ENCODE assay signal across 14 mouse cellular contexts in genomic region chr10:13115030-13115429, GRCm38 (mm10). TPM values are rescaled to one million over a fixed set of nuclear protein-coding genes. Genes with fewer than 3 reads are reported as not detected.
DNase-seq lines count a peak whose midpoint lies in the region; ATAC-seq and TF ChIP-seq lines count a peak whose summit lies in the region.
"Had no signal": no experiment of that assay in that cellular context is flagged by ENCODE, and none has a peak within 500 bp of the region (broad histone marks: within the 10 kb centered on the region; RNA-seq: fewer than 3 reads in every experiment).

No protein-coding gene starts in this region.

- no peak overlapping the region for H3K9ac ChIP-seq in limb, embryonic 11.5 days (ENCODE audit: low read length)
- no peak overlapping the region for H3K9ac ChIP-seq in forebrain, embryonic 12.5 days
- no peak overlapping the region for H3K9ac ChIP-seq in hindbrain, postnatal 0 days (replicated peaks; ENCODE audit: low read length)
- no peak overlapping the region for H3K9ac ChIP-seq in neural tube, embryonic 14.5 days (replicated peaks; ENCODE audit: low read depth, low read length)

- H3K4me1 ChIP-seq in limb, embryonic 11.5 days (ENCODE audit: control insufficient read depth, insufficient read depth, low read length) = peaks cover 4% of the 10 kb centered on the region
- H3K4me1 ChIP-seq in limb, embryonic 10.5 days = peaks cover 38% of the 10 kb centered on the region
- H3K4me1 ChIP-seq in forebrain, embryonic 12.5 days = peaks cover 84% of the 10 kb centered on the region
- H3K4me1 ChIP-seq in hindbrain, postnatal 0 days (ENCODE audit: insufficient read depth, low read length) = 0 out of 2 replicates have a peak, but pooled peaks cover 4% of the 10 kb centered on the region
- H3K4me1 ChIP-seq in neural tube, embryonic 14.5 days (ENCODE audit: control insufficient read depth, insufficient read depth, low read length) = no peaks in the 10 kb centered on the region; the same call in 1 of the 2 replicates

- no peak overlapping the region for H3K4me2 ChIP-seq in limb, embryonic 11.5 days (ENCODE audit: low read depth, severe bottlenecking)
- H3K4me2 ChIP-seq in forebrain, embryonic 12.5 days = peak overlapping the region; percentile 19; the same call in 1 of the 2 replicates
- no peak overlapping the region for H3K4me2 ChIP-seq in hindbrain, postnatal 0 days (ENCODE audit: low read depth, low read length)
- H3K4me2 ChIP-seq in neural tube, embryonic 14.5 days (ENCODE audit: low read depth, low read length) = no peak overlapping the region

- ATAC-seq in limb, embryonic 11.5 days (ENCODE audit: insufficient number of reproducible peaks, low FRiP score, low TSS enrichment, low read depth) = no peak
- ATAC-seq in forebrain, embryonic 12.5 days (ENCODE audit: low FRiP score) = peak; percentile 53
- ATAC-seq in hindbrain, postnatal 0 days = peak; percentile 45; the same call in 1 of the 2 replicates
- ATAC-seq in neural tube, embryonic 14.5 days (ENCODE audit: low read depth) = peak; percentile 54; the same call in 1 of the 2 replicates
- no peak for ATAC-seq in megakaryocyte-erythroid progenitor cell, adult 5-6 weeks (replicated peaks; ENCODE audit: low FRiP score, low TSS enrichment, poor library complexity, severe bottlenecking)
- ATAC-seq: intestine, postnatal 0 days; Patski had no signal

- no peaks in the 10 kb centered on the region for H3K36me3 ChIP-seq in limb, embryonic 11.5 days (ENCODE audit: control insufficient read depth, insufficient read depth, low read length)
- H3K36me3 ChIP-seq in limb, embryonic 10.5 days = no peaks in the 10 kb centered on the region
- H3K36me3 ChIP-seq in forebrain, embryonic 12.5 days (replicated peaks) = no peaks in the 10 kb centered on the region; the same call in 1 of the 2 replicates
- no peaks in the 10 kb centered on the region for H3K36me3 ChIP-seq in hindbrain, postnatal 0 days (ENCODE audit: insufficient read depth, low read length)
- no peaks in the 10 kb centered on the region for H3K36me3 ChIP-seq in neural tube, embryonic 14.5 days (ENCODE audit: control insufficient read depth, insufficient read depth, low read length)

- H3K27me3 ChIP-seq in limb, embryonic 11.5 days (ENCODE audit: control insufficient read depth, insufficient read depth, low read length) = no peaks in the 10 kb centered on the region
- H3K27me3 ChIP-seq in limb, embryonic 10.5 days (ENCODE audit: low read depth, poor library complexity, severe bottlenecking) = no peaks in the 10 kb centered on the region
- no peaks in the 10 kb centered on the region for H3K27me3 ChIP-seq in forebrain, embryonic 12.5 days
- no peaks in the 10 kb centered on the region for H3K27me3 ChIP-seq in hindbrain, postnatal 0 days (ENCODE audit: insufficient read depth, low read length)
- H3K27me3 ChIP-seq in neural tube, embryonic 14.5 days (ENCODE audit: control insufficient read depth, insufficient read depth, low read length) = no peaks in the 10 kb centered on the region
- H3K27me3 ChIP-seq: CH12.LX, Patski had no signal

- H3K4me3 ChIP-seq in limb, embryonic 11.5 days (ENCODE audit: low read depth, low read length) = no peak overlapping the region
- H3K4me3 ChIP-seq in limb, embryonic 10.5 days = no peak overlapping the region
- no peak overlapping the region for H3K4me3 ChIP-seq in forebrain, embryonic 12.5 days (replicated peaks)
- H3K4me3 ChIP-seq in hindbrain, postnatal 0 days (ENCODE audit: low read length) = no peak overlapping the region
- H3K4me3 ChIP-seq in neural tube, embryonic 14.5 days (ENCODE audit: low read depth, low read length) = no peak overlapping the region
- H3K4me3 ChIP-seq: myocyte had no signal

- H3K9me3 ChIP-seq in limb, embryonic 11.5 days (ENCODE audit: control insufficient read depth, low read length) = no peaks in the 10 kb centered on the region
- H3K9me3 ChIP-seq in limb, embryonic 10.5 days (replicated peaks) = no peaks in the 10 kb centered on the region
- H3K9me3 ChIP-seq in forebrain, embryonic 12.5 days = no peaks in the 10 kb centered on the region
- H3K9me3 ChIP-seq in hindbrain, postnatal 0 days (ENCODE audit: low read length) = no peaks in the 10 kb centered on the region
- H3K9me3 ChIP-seq in neural tube, embryonic 14.5 days (ENCODE audit: control insufficient read depth, low read length) = no peaks in the 10 kb centered on the region

- 0 out of 2 replicates have a peak overlapping the region, but pooled peaks have one; percentile 8 for H3K27ac ChIP-seq in limb, embryonic 11.5 days (replicated peaks; ENCODE audit: low read depth, low read length)
- no peak overlapping the region for H3K27ac ChIP-seq in limb, embryonic 10.5 days
- peak overlapping the region; percentile 84 for H3K27ac ChIP-seq in forebrain, embryonic 12.5 days
- no peak overlapping the region for H3K27ac ChIP-seq in hindbrain, postnatal 0 days
- no peak overlapping the region for H3K27ac ChIP-seq in neural tube, embryonic 14.5 days (ENCODE audit: low read depth, low read length)

- no peak for DNase-seq in limb, embryonic 11.5 days (ENCODE audit: low spot score)
- DNase-seq in limb, embryonic 10.5 days (ENCODE audit: low spot score) = no peak
- no peak for DNase-seq in hindbrain, postnatal 0 days (ENCODE audit: low spot score)
- no peak for DNase-seq in adrenal gland, postnatal 36 days
- DNase-seq in kidney, adult 8-10 months = no peak
- DNase-seq: kidney, postnatal 4 days; right cerebral cortex, postnatal 4 days had no signal

- TF ChIP-seq CTCF in hindbrain, postnatal 0 days (IDR thresholded peaks at IDR 0.05; ENCODE audit: low read depth) = no peak

- WGBS in limb, embryonic 11.5 days = 90% methylated on average over 4 of the region's 4 CpGs
- 90% methylated on average over 4 of the region's 4 CpGs for WGBS in limb, embryonic 10.5 days
- 4% methylated on average over 4 of the region's 4 CpGs for WGBS in forebrain, embryonic 12.5 days
- 28% methylated on average over 4 of the region's 4 CpGs for WGBS in hindbrain, postnatal 0 days
- 20% methylated on average over 4 of the region's 4 CpGs for WGBS in neural tube, embryonic 14.5 days

RNA-seq across cellular contexts. Expression of gene Plagl1, which starts 54.7 kb away (rescaled TPM):
- polyA plus RNA-seq in limb, embryonic 11.5 days (2014; fragmentation: Nextera tagmentation; extraction: Ambion mirVana) = 74.5 and 74.9 TPM in 2 replicates
- polyA plus RNA-seq in limb, embryonic 10.5 days (2016; fragmentation: Nextera tagmentation; extraction: Ambion mirVana) = 37.3 and 42.6 TPM in 2 replicates
- polyA plus RNA-seq in forebrain, embryonic 12.5 days (2016; fragmentation: Nextera tagmentation; extraction: Ambion mirVana) = 93.2 and 102 TPM in 2 replicates
- total RNA-seq in hindbrain, postnatal 0 days (2014; rRNA removed) = 88.2 and 112 TPM in 2 replicates
- 16.6 and 19.8 TPM in 2 replicates for polyA plus RNA-seq in hindbrain, postnatal 0 days (2015; fragmentation: Nextera tagmentation; extraction: Ambion mirVana)
- polyA plus RNA-seq in neural tube, embryonic 14.5 days (2014; fragmentation: Nextera tagmentation; extraction: Ambion mirVana) = 29.0 and 38.5 TPM in 2 replicates
- total RNA-seq in adrenal gland, postnatal 36 days (2021) = 10 to 100 TPM in 1 of 2 experiments, 1 to 10 TPM in 1; 7.5 to 14.9 TPM
- total RNA-seq in megakaryocyte-erythroid progenitor cell, adult 5-6 weeks (2014; fragmentation: Nextera tagmentation) = not detected in 2 replicates
- not detected in 2 replicates for total RNA-seq in megakaryocyte-erythroid progenitor cell, adult 5-6 weeks (2017)

Comparison
In these comparisons a context has a peak if more than half of its experiments do, and no peak if none do; other contexts are left out.
1. H3K27ac ChIP-seq: peak in limb, embryonic 11.5 days (single experiment) and forebrain, embryonic 12.5 days (single experiment); none in limb, embryonic 10.5 days (single experiment), hindbrain, postnatal 0 days (single experiment) and neural tube, embryonic 14.5 days (single experiment).
2. ATAC-seq: peak in forebrain, embryonic 12.5 days (single experiment), hindbrain, postnatal 0 days (single experiment) and neural tube, embryonic 14.5 days (single experiment); none in limb, embryonic 11.5 days (single experiment) and megakaryocyte-erythroid progenitor cell, adult 5-6 weeks (single experiment).